Mouse (Mus musculus): ENCODE data around the gene Gtf2ird1.
A peak's percentile ranks its signal among the peaks of the same experiment; 100 is the strongest.
"Not testable (repeated sequence)": the region's sequence is repeated elsewhere in the genome, so short reads cannot be mapped to it uniquely, and the experiment has no call there.

Gene Gtf2ird1

DNA sequence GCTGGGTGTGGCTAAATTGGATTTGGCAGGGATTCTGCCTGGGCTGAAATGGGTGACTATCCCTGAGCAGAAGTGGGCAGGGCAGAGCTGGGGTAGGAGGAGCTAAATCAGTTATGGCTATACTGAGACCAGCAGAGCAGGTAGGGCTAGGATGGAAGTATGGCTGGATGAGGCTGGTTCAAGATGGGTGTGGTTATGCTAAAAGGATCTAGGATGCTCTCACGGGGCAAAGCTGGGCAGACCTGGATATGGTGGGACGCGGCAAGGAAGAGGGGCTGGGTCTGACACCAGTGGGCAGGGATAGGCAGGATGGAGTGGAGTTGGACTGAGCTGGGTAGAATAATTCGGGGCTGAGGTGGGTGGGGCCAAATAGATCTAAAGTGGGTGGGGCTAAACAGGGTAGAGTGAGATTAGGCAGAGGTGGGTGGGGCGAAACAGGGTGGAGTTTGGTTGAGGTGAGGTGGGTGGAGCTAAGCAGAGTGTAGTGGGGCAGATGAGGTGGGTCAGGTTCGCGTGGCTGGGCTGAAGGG, 46.1 kb downstream of the Gtf2ird1 start:
- no peak for DNase-seq (ENCODE audit: low read depth, low spot score)

DNA sequence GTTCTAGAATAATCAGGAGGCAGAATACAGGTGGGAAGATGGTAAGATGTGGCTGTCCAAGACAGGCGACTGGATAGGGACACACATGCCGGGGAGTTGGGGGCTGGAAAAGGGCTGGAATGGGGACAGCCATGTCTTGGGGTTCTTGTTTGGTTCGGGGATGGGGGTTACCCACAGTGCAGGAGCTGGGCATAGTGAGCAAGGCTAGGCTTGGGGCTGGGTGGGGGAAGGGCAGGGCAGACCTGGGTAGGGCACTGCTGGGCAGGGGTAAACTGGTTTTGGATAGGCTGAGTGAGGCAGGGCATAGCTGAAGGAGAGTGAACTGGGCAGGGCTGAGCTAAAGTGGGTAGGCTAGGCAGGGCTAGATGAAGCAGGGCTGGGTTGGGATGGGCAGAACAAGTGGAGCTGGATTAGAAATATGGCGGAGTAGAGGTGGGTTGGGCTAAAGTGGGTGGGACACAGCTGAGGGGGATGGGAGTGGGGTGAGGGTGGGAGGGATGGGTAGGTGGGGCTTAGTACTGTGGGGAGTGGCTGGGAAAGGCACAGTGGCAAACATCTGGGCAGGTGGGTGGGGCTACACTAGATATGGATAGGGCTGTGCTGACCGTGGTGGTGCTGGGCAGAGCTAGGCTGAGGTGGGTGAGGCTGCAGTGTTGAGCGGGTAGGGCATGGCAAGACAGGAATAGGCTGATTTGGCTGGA, 46.8 kb downstream of the Gtf2ird1 start:
- no peak for DNase-seq (ENCODE audit: low read depth, low spot score)

DNA sequence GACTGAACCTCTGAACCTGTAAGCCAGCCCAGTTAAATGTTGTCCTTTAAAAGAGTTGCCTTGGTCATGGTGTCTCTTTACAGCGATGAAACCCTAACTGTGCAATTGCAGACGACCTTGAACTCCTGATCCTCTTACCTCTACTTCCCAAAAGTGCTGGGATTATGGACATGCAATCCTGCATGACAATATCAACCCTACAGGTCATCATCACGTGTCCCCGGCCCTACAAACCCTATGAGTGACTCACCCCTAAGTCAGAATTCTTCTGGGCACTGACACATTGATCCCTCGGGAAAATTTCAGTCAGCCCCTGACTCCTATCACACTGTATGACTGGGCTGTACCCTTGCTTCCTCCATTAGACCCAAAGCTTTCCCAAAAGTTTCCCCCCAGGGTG, 48.4 kb downstream of the Gtf2ird1 start:
- no peak for DNase-seq (ENCODE audit: low read depth, low spot score)

- no peak for DNase-seq (ENCODE audit: low read depth, low spot score)
These were observed 54.7 kb downstream of the Gtf2ird1 start for GRCm38 (mm10) chr5:134401841-134402240.

- no peak for DNase-seq (ENCODE audit: low read depth, low spot score)
These were observed 58.9 kb downstream of the Gtf2ird1 start for GRCm38 (mm10) chr5:134397434-134398163.

GRCm38 (mm10) chr5:134396519-134396918, 60.0 kb downstream of the Gtf2ird1 start:
- no peak for DNase-seq (ENCODE audit: low read depth, low spot score)

GRCm38 (mm10) chr5:134394624-134395023, 61.9 kb downstream of the Gtf2ird1 start:
- DNase-seq (ENCODE audit: low read depth, low spot score) = peak; percentile 70

GRCm38 (mm10) chr5:134393624-134394023, 62.9 kb downstream of the Gtf2ird1 start:
- DNase-seq (ENCODE audit: low read depth, low spot score) = no peak

DNA sequence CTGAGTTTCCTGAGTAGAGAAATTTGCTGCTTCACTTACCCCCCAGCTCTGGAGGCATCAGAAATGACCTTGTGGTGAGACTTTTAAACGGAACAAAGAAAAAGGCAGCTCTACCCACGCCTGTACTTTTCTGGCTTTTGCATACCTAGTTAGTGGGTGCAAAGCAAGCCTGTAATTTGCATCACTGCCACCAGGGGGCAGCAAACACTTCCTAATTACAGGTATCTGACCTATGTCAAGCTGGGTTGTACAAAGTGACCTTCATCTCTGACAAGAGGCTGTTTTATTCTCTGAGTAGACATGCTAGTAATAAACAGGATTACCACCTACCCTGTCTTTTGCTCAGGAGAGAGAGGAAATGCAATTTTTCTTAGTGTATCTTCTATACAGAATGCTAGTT, 71.4 kb downstream of the Gtf2ird1 start:
- DNase-seq (ENCODE audit: low read depth, low spot score) = peak; percentile 55

DNA sequence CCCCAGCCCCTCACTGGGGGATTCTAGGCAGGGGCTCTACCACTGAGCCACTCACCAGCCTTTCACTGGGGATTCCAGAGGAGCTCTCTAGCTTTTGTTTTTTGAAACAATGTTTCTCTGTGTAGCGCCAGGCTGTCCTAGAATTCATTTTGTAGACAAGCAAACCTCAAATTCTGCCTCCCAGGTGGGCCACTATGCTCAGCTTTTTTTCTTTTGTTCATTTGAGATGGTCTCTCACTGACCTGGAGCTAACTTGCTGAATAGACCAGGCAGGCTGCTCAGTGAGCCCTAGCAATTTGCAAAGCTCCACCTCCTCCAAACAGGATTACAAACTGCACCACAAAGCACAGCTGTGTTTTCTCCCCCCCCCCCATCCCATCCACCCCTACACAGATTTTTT, 81.3 kb downstream of the Gtf2ird1 start:
- DNase-seq (ENCODE audit: low read depth, low spot score) = no peak

- no peak for DNase-seq (ENCODE audit: low read depth, low spot score)
These were observed 82.0 kb downstream of the Gtf2ird1 start for GRCm38 (mm10) chr5:134374546-134374945.

DNA sequence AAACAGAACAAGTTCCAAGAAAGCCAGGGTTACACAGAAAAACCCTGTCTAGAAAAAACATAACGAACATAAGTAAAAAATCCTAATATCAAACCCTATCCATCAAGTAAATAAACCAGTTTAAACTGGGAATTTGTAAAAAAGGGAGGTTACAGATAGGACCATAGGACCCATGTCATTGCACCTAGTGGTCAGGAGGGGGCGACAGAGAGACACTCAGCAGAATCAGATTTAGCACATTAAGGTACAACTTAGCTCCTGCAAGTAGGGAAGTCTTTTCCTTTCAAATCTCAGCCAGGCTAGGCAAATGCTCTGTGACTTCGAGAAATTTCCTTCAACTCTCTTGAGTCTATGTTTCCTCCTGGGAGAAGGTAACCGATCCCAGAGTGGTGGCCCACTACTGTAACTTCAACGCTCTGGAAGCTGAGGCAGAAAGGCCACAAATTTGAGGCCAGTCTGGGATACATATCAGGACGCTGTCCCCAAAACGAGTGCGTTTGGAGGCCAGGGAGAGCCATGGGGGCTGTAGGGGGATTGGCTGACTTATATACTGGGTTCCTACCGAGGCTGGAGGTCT, 82.5 kb downstream of the Gtf2ird1 start:
- DNase-seq (ENCODE audit: low read depth, low spot score) = peak; percentile 48

- DNase-seq (ENCODE audit: low read depth, low spot score) = no peak
These were observed 83.4 kb downstream of the Gtf2ird1 start for GRCm38 (mm10) chr5:134372926-134373658.

DNA sequence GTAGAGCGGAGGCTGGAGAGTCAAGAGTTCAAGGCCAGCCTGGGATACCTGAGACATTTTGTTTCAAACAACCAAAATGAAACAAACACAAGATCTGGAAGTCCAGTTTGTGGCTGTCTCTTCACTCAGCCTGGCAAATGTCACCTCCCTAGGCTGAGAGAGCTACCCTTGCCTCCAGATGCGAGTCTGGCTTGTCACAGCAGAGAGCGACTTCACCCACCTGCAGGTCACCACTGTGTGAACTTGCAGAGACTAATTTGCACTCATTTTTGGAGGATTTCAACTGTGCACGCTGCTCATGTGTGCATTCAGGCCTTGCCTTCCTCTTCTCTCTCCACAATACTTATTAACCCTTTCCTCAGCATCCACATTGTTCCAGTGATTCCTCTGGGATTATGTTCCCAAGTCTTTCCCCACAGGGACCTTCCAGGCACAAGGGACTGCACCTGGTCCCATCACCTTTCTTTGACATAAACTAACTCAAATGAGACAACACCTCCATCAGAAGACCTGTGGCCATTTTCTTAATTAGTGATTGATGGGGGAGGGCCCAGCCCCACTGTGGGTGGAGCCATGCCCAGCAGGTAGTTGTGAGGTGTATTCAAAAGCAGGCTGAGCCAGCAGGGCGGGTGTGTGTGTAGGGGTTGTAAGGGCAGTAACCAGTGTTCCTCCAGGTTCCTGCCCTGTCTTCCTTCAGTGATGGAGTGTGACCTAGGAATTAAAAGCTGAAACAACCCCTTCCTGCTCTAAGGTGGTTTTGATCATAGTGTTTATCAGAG, 84.8 kb downstream of the Gtf2ird1 start:
- no peak for DNase-seq (ENCODE audit: low read depth, low spot score)

GRCm38 (mm10) chr5:134370831-134371230, 85.7 kb downstream of the Gtf2ird1 start:
- no peak for DNase-seq (ENCODE audit: low read depth, low spot score)

GRCm38 (mm10) chr5:134359101-134359500, 97.4 kb downstream of the Gtf2ird1 start:
- no peak for DNase-seq (ENCODE audit: low read depth, low spot score)

DNA sequence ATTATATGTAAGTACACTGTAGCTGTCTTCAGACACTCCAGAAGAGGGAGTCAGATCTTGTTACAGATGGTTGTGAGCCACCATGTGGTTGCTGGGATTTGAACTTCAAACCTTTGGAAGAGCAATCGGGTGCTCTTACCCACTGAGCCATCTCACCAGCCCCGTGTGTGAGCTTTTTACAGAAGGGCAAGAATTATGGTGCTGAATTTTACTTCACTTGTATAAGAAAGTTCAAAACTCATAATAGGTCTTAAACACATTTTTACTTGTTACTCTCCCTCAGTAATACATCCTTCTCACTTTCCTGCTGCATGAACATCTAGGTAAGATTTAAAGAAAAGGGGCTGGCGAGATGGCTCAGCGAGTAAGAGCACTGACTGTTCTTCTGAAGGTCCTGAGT, 101.1 kb downstream of the Gtf2ird1 start:
- not testable (repeated sequence) for DNase-seq (ENCODE audit: low read depth, low spot score)

DNA sequence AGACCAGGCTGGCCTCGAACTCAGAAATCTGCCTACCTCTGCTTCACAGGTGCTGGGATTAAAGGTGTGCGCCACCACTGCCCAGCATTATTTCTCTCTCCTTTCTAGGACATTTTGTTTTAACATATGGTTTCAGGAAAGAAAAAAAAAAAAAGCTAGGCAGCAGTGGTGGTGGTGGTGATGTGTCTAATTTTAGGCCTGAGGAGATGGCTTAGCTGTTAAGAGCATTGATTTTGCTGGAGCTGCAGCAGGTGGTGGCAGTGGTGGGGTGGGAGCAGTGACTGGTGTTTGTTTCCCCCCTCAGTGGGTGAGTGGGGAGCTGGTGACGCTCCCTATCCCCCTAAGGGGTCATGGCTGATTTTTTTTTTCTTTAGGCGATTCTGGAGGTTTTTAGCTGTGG, 103.4 kb downstream of the Gtf2ird1 start:
- no peak for DNase-seq (ENCODE audit: low read depth, low spot score)

- DNase-seq (ENCODE audit: low read depth, low spot score) = no peak
These were observed 104.0 kb downstream of the Gtf2ird1 start for GRCm38 (mm10) chr5:134352527-134353001.

DNA sequence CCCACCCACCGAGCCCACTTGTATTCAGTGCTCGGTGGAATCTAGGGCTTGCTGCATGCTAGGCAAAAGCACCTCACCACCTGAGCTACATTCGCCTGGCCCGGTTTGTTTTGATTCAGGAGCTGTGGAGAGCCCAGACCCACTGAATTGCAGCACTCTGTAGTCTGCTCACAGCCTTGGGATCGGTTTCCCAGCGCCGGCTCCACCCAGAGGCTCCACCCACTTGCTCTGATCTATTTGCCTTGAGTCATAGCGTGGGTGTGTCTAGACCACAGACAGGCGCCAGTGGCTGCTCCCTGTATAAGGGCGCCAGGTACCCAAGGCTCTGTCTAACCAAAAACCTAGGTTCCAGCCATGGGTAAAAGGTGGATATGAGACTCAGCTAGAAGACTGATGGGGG, 105.9 kb downstream of the Gtf2ird1 start:
- DNase-seq (ENCODE audit: low read depth, low spot score) = peak; percentile 39

- DNase-seq (ENCODE audit: low read depth, low spot score) = no peak
These were observed 109.5 kb downstream of the Gtf2ird1 start for GRCm38 (mm10) chr5:134347066-134347465.
